Mouse (Mus musculus): ENCODE data around the gene Ina. TPM values are rescaled to one million over a fixed set of nuclear protein-coding genes. Genes with fewer than 3 reads are reported as not detected.
"Not testable (repeated sequence)": the region's sequence is repeated elsewhere in the genome, so short reads cannot be mapped to it uniquely, and the experiment has no call there.

Ina gene
- polyA plus RNA-seq, 1 experiment from 2014 or later, result 680 TPM

DNA sequence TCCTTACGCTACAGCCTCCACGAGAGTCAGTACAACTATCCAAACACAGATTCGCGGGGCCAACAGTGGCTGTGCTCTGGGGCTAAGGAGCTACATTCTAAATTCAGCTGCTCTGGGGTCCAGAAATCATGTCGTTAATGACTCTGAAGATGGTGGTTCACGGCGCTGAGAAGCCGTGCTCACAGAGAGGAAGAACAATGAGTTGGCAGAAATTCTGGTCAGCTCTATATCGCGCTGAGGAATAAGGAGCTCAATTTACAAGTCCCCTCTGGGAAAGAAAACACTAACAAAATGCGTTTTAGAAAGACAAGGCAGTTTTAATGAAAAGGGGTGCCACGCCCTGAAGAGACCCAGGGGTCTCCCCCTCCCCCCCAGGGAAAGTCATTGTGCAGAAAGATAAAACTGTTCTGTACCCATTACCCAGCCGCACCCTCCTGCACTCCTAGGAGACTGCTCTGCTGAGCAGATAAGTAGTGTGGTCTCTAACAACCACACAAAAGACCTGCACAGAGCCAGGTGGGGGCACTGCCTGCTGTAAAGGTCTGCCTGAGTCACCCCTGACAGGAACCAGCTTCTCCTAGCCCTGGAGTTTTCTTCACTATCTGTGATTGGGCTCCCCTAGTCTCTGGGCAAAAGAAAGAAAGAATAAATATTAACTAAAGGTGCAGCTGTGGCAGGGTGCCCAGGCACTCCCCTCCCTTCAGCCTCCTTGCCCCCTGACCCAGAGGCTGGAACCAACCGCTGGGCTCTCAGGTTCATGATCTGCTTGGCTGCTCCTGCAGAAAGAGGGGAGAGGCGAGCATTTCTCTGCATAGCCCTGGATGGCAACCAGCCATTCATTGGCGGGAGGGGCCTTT is 26.0 kb upstream of the Ina start:
- no peaks in the 10 kb centered on the region for H3K27me3 ChIP-seq
- no peak overlapping the region for H3K9ac ChIP-seq
- H3K4me3 ChIP-seq, result no peak overlapping the region
- H3K4me1 ChIP-seq (replicated peaks), result peaks cover 28% of the 10 kb centered on the region
- 52% methylated on average over 16 of the region's 16 CpGs for WGBS
- no peak overlapping the region for H3K27ac ChIP-seq (replicated peaks)
- no peak for ATAC-seq (ENCODE audit: low read depth)
- H3K36me3 ChIP-seq, result no peaks in the 10 kb centered on the region
- H3K9me3 ChIP-seq, result no peaks in the 10 kb centered on the region
- H3K4me2 ChIP-seq, result no peak overlapping the region; the same call in 1 of the 2 replicates

DNA sequence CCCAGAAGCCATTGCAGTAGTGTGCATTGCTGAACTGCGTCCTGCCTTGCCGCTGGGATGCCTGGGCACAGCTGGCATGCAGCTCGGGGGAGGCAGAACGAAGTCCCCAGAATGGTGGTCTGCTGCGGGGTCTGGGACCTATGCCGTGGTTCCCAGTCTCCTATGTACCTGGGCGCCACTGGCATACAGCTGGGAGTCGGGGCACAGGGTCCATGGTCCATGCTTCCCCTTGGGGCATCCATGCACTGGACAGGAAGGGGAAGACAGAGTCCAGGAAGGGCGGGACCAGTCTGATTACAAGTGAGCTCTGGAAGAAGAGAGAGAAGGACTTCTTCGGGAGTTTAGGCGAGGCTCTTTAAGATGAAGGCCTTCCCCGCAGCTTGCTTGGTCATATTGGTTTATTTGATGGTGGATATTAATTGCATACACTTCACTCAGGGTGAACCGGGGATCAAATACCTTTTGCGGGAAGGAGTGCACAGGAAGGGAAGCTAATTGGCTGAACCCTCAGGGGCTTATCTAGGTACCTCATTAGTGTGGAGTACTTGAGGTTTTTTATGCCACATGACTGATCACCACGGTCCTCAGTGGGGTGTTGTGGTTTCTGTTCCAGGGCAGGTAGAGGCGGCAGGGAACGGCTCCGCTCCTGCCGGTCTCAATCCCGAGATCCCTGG is 24.9 kb upstream of the Ina start:
- Histone ChIP-seq H3K27me3 (no peaks in the 10 kb centered on the region), H3K27ac (replicated peaks) (no peak overlapping the region), H3K9me3 (no peaks in the 10 kb centered on the region), H3K4me2 (no peak overlapping the region), H3K36me3 (no peaks in the 10 kb centered on the region), H3K9ac (no peak overlapping the region), H3K4me3 (no peak overlapping the region), H3K4me1 (replicated peaks) (peaks cover 26% of the 10 kb centered on the region)
- ATAC-seq (ENCODE audit: low read depth), result no peak
- 77% methylated on average over 20 of the region's 20 CpGs for WGBS

- ATAC-seq (ENCODE audit: low read depth), result no peak
- H3K9ac ChIP-seq, result no peak overlapping the region
- H3K27ac ChIP-seq (replicated peaks), result no peak overlapping the region
- WGBS, result 87% methylated on average over 3 of the region's 3 CpGs
- peaks cover 26% of the 10 kb centered on the region for H3K4me1 ChIP-seq (replicated peaks)
- H3K4me2 ChIP-seq, result no peak overlapping the region
- H3K4me3 ChIP-seq, result no peak overlapping the region
- H3K27me3 ChIP-seq, result no peaks in the 10 kb centered on the region
- H3K36me3 ChIP-seq, result no peaks in the 10 kb centered on the region
- no peaks in the 10 kb centered on the region for H3K9me3 ChIP-seq
Measured at GRCm38 (mm10) chr19:46990153-46990518, 24.4 kb upstream of the Ina start.

- not testable (repeated sequence) for H3K36me3 ChIP-seq; H3K9me3 ChIP-seq; H3K27me3 ChIP-seq; H3K27ac ChIP-seq (replicated peaks); H3K9ac ChIP-seq; ATAC-seq (ENCODE audit: low read depth); H3K4me3 ChIP-seq; H3K4me2 ChIP-seq
- 84% methylated on average over 8 of the region's 8 CpGs for WGBS
- H3K4me1 ChIP-seq (replicated peaks), result peaks cover 26% of the 10 kb centered on the region
Measured at GRCm38 (mm10) chr19:46990625-46991024, 23.9 kb upstream of the Ina start.

- H3K27ac ChIP-seq (replicated peaks), result no peak overlapping the region
- H3K36me3 ChIP-seq, result no peaks in the 10 kb centered on the region
- no peak overlapping the region for H3K4me2 ChIP-seq
- no peaks in the 10 kb centered on the region for H3K27me3 ChIP-seq
- no peak for ATAC-seq (ENCODE audit: low read depth)
- WGBS, result 12% methylated on average over 5 of the region's 5 CpGs
- H3K4me3 ChIP-seq, result no peak overlapping the region
- H3K9me3 ChIP-seq, result no peaks in the 10 kb centered on the region
- H3K4me1 ChIP-seq (replicated peaks), result peaks cover 26% of the 10 kb centered on the region
- H3K9ac ChIP-seq, result no peak overlapping the region
Measured at GRCm38 (mm10) chr19:46991145-46991544, 23.4 kb upstream of the Ina start.

DNA sequence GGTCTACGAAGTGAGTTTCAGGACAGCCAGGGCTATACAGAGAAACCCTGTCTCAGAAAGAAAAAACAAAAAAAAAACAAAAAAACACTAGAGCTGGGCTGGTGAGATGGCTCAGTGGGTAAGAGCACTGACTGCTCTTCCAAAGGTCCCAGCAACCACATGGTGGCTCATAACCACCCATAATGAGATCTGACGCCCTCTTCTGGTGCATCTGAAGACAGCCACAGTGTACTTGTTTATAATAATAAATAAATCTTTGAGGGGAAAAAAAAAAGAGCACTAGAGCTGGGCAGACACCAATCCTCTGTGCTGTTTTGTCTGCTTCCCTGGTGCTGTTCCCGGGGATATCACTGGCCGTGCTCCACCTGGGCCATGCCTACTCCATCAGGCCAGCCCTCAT is 22.2 kb upstream of the Ina start:
- H3K27me3 ChIP-seq; H3K27ac ChIP-seq (replicated peaks); ATAC-seq (ENCODE audit: low read depth); H3K9me3 ChIP-seq; H3K36me3 ChIP-seq; H3K4me2 ChIP-seq; H3K9ac ChIP-seq; H3K4me3 ChIP-seq: not testable (repeated sequence)
- H3K4me1 ChIP-seq (replicated peaks), result peaks cover 26% of the 10 kb centered on the region
- WGBS, result 75% methylated on average over 4 of the region's 4 CpGs

DNA sequence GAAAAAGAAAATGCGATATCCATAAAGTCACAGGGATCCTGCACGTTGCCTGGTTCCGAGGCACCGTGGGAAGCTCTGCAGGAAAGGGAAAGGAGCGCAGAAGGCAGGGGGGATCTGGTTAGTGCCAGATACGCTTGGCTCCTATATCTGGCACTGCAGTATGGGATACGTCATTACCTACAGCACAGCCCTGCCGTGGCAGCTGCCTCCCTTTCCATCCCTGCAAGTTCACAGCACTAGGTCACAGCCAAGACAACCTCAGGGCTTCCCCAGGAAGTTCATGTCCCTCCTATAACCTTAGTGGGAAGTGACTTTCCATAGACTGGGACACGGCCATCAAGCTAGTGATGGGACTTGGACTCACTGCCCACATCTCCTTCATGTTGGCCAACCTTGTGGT is 18.4 kb upstream of the Ina start:
- WGBS, result 82% methylated on average over 9 of the region's 9 CpGs
- no peaks in the 10 kb centered on the region for H3K27me3 ChIP-seq
- ATAC-seq (ENCODE audit: low read depth), result no peak
- H3K4me3 ChIP-seq, result no peak overlapping the region
- H3K9ac ChIP-seq, result no peak overlapping the region
- no peak overlapping the region for H3K4me2 ChIP-seq
- H3K9me3 ChIP-seq, result no peaks in the 10 kb centered on the region
- no peaks in the 10 kb centered on the region for H3K36me3 ChIP-seq
- H3K4me1 ChIP-seq (replicated peaks), result no peaks in the 10 kb centered on the region
- H3K27ac ChIP-seq (replicated peaks), result no peak overlapping the region

DNA sequence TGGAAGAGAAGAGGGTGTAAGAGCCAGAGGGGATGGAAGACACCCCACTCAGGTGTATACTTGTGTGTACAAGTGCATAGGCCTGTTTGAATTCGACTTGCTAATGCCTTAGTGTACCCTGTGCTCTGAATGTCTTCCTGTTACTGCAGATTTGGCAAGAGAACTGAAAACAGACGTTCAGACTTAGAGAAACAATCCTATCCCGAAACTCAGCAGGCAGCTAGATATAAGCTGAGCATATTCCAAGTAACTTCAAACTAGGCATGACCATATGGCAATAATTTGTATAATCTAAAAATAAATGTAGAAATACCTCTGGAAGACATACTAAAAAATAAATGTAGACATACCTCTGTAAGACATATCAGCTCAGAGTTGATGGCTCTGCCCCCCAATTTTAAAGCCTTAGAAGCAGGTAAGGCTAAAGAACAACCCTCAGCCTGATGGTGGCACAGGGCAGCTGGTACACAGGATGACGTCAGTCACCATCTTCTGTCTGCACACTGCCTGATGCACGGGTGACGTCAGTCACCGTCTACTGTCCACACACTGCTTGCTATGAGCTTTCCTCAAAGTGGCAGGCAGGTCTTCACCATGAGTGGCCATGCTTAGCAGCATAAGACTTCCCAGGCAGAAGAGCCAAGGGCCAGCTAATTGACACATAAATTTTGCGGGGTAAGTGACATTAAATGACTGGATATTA is 16.2 kb upstream of the Ina start:
- Histone ChIP-seq H3K9me3 (no peaks in the 10 kb centered on the region), H3K27me3 (no peaks in the 10 kb centered on the region), H3K36me3 (no peaks in the 10 kb centered on the region), H3K4me3 (no peak overlapping the region), H3K27ac (replicated peaks) (no peak overlapping the region), H3K4me2 (no peak overlapping the region), H3K4me1 (replicated peaks) (no peaks in the 10 kb centered on the region), H3K9ac (no peak overlapping the region)
- no peak for ATAC-seq (ENCODE audit: low read depth)
- 81% methylated on average over 8 of the region's 8 CpGs for whole genome bisulfite sequencing

DNA sequence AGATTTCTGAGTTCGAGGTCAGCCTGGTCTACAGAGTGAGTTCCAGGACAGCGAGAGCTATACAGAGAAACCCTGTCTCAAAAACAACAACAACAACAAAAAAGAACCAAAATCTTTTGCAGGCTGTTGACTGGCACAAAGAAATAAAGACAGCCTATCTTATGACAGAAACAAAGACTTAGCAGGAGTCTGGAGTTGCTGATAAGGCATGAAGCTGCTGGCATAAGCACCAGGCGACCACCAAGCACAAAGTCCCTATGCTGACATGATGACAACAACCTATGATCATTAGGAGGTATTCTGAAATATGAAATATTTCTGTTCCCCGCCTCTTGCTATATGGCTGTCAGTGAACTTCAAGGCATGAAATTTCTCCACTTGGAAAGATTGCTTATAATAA is 15.5 kb upstream of the Ina start:
- Histone ChIP-seq H3K9ac (no peak overlapping the region), H3K27me3 (no peaks in the 10 kb centered on the region), H3K27ac (replicated peaks) (no peak overlapping the region), H3K4me2 (no peak overlapping the region), H3K36me3 (no peaks in the 10 kb centered on the region), H3K4me3 (no peak overlapping the region), H3K4me1 (replicated peaks) (no peaks in the 10 kb centered on the region), H3K9me3 (no peaks in the 10 kb centered on the region)
- no peak for ATAC-seq (ENCODE audit: low read depth)
- WGBS, result 80% methylated on average over 4 of the region's 4 CpGs

GRCm38 (mm10) chr19:46999753-47000152 is 14.7 kb upstream of the Ina start:
- no peaks in the 10 kb centered on the region for H3K9me3 ChIP-seq
- 86% methylated on average over 6 of the region's 6 CpGs for WGBS
- ATAC-seq (ENCODE audit: low read depth), result no peak

DNA sequence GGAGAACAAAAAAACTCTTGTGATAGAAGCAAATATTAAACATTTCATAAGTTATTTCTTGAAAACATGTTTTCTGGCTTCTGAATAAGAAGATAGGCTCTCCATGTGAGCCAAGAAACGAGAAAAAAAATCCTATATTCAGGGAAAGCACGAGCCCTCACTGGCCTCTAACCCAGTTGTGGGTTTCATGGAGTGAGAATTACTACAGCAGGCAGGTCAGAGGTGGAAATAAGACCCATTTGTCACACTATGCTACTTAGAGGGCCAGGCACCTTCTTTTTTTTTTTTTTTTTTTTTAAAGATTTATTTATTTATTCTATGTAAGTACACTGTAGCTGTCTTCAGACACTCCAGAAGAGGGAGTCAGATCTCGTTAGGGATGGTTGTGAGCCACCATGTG is 14.1 kb upstream of the Ina start:
- 84% methylated on average over 2 of the region's 3 CpGs for WGBS

More at GRCm38 (mm10) chr19:46999753-47000152, 14.7 kb upstream of the Ina start:
- H3K4me3 ChIP-seq, result no peak overlapping the region
- no peaks in the 10 kb centered on the region for H3K36me3 ChIP-seq
- H3K27me3 ChIP-seq, result no peaks in the 10 kb centered on the region
- no peak overlapping the region for H3K4me2 ChIP-seq
- no peak overlapping the region for H3K9ac ChIP-seq
- H3K4me1 ChIP-seq (replicated peaks), result no peaks in the 10 kb centered on the region
- H3K27ac ChIP-seq (replicated peaks), result no peak overlapping the region

DNA sequence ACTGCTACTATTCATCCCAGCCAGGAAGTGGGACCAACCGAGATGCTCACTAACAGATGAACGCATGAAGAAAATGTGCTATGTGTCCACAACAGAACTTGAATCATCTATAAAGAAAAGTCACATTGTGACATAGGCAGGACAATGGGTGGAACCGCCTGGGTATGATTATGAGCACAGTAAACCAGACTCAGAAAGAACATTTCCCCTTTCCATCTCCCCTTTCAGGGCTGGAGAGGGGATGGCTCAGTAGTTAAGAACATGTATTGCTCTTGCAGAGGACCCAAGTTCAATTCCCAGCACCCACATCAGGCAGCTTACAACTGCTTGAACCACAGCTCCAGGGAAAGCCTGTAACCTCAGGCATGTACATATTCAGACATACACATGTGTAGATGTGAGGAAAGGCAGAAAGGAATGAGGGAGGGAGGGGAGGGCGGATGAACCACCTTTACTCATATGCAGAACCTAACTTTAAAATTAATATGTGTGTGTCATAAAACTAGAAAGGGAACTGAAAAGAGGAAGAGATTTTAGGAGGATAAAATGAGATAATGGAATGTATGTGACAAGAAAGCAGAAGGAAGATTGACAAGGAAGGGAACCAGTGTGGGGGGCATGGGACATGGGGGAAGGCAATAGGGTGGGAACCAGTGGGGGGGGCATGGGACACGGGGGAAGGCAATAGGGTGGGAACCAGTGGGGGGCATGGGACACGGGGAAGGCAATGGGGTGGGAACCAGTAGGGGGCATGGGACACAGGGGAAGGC is 10.6 kb upstream of the Ina start:
- H3K27ac ChIP-seq (replicated peaks), result no peak overlapping the region
- H3K27me3 ChIP-seq, result no peaks in the 10 kb centered on the region
- no peak for ATAC-seq (ENCODE audit: low read depth)

More for the DNA sequence above, 14.1 kb upstream of the Ina start:
- H3K4me2 ChIP-seq; H3K27ac ChIP-seq (replicated peaks); H3K4me1 ChIP-seq (replicated peaks); ATAC-seq (ENCODE audit: low read depth); H3K9me3 ChIP-seq; H3K9ac ChIP-seq; H3K27me3 ChIP-seq; H3K36me3 ChIP-seq; H3K4me3 ChIP-seq: not testable (repeated sequence)

More for the DNA sequence above, 10.6 kb upstream of the Ina start:
- Histone ChIP-seq H3K4me3 (no peak overlapping the region), H3K36me3 (no peaks in the 10 kb centered on the region), H3K9me3 (no peaks in the 10 kb centered on the region), H3K4me2 (no peak overlapping the region), H3K9ac (no peak overlapping the region), H3K4me1 (replicated peaks) (no peaks in the 10 kb centered on the region)
- WGBS, result 75% methylated on average over 6 of the region's 6 CpGs
